Mouse (Mus musculus): Measurements from ENCODE around the gene Tmem39b. TPM values are rescaled to one million over a fixed set of nuclear protein-coding genes. Genes with fewer than 3 reads are reported as not detected.
"Not testable (repeated sequence)": the region's sequence is repeated elsewhere in the genome, so short reads cannot be mapped to it uniquely, and the experiment has no call there.

Gene Tmem39b
- polyA plus RNA-seq, 1 experiment from 2014 or later, result 20.0 TPM

GRCm38 (mm10) chr4:129709486-129710129, 13.0 kb upstream of the Tmem39b start:
- Histone ChIP-seq H3K4me3 (no peak overlapping the region), H3K4me1 (no peaks in the 10 kb centered on the region), H3K36me3 (replicated peaks) (peaks cover 100% of the 10 kb centered on the region), H3K27me3 (ENCODE audit: poor library complexity, severe bottlenecking) (no peaks in the 10 kb centered on the region), H3K9me3 (no peaks in the 10 kb centered on the region), H3K27ac (no peak overlapping the region)
- WGBS, result 92% methylated on average over 8 of the region's 8 CpGs
- no peak for DNase-seq (ENCODE audit: extremely low spot score, low spot score)

- Histone ChIP-seq H3K4me1 (peaks cover 15% of the 10 kb centered on the region), H3K27ac (no peak overlapping the region), H3K27me3 (ENCODE audit: poor library complexity, severe bottlenecking) (no peaks in the 10 kb centered on the region), H3K9me3 (no peaks in the 10 kb centered on the region), H3K36me3 (replicated peaks) (peaks cover 100% of the 10 kb centered on the region), H3K4me3 (no peak overlapping the region)
- no peak for DNase-seq (ENCODE audit: extremely low spot score, low spot score)
- 76% methylated on average over 3 of the region's 3 CpGs for WGBS
These were observed 10.1 kb upstream of the Tmem39b start for GRCm38 (mm10) chr4:129706750-129707149.

GRCm38 (mm10) chr4:129702454-129702853, 5.8 kb upstream of the Tmem39b start:
- WGBS, result 59% methylated on average over 11 of the region's 11 CpGs

GRCm38 (mm10) chr4:129701503-129702377, 5.1 kb upstream of the Tmem39b start:
- Histone ChIP-seq H3K4me3 (no peak overlapping the region), H3K27ac (peak overlapping the region; percentile 80), H3K36me3 (replicated peaks) (peaks cover 61% of the 10 kb centered on the region), H3K27me3 (ENCODE audit: poor library complexity, severe bottlenecking) (no peaks in the 10 kb centered on the region), H3K9me3 (no peaks in the 10 kb centered on the region), H3K4me1 (peaks cover 26% of the 10 kb centered on the region)
- DNase-seq (ENCODE audit: extremely low spot score, low spot score), result peak; percentile 82
- 58% methylated on average over 17 of the region's 17 CpGs for WGBS

More at GRCm38 (mm10) chr4:129702454-129702853, 5.8 kb upstream of the Tmem39b start:
- H3K27ac ChIP-seq, result peak overlapping the region; percentile 80; the same call in 1 of the 2 replicates
- H3K4me3 ChIP-seq, result no peak overlapping the region
- no peaks in the 10 kb centered on the region for H3K27me3 ChIP-seq (ENCODE audit: poor library complexity, severe bottlenecking)
- peaks cover 19% of the 10 kb centered on the region for H3K4me1 ChIP-seq
- H3K36me3 ChIP-seq (replicated peaks), result peaks cover 68% of the 10 kb centered on the region
- DNase-seq (ENCODE audit: extremely low spot score, low spot score), result no peak
- no peaks in the 10 kb centered on the region for H3K9me3 ChIP-seq

GRCm38 (mm10) chr4:129700661-129701060, 4.0 kb upstream of the Tmem39b start:
- peaks cover 51% of the 10 kb centered on the region for H3K36me3 ChIP-seq (replicated peaks)
- not testable (repeated sequence) for H3K27ac ChIP-seq

GRCm38 (mm10) chr4:129700216-129700615, 3.6 kb upstream of the Tmem39b start:
- no peak for DNase-seq (ENCODE audit: extremely low spot score, low spot score)
- H3K9me3 ChIP-seq, result no peaks in the 10 kb centered on the region
- H3K36me3 ChIP-seq (replicated peaks), result peaks cover 46% of the 10 kb centered on the region
- no peaks in the 10 kb centered on the region for H3K27me3 ChIP-seq (ENCODE audit: poor library complexity, severe bottlenecking)
- H3K27ac ChIP-seq, result no peak overlapping the region
- no peak overlapping the region for H3K4me3 ChIP-seq
- peaks cover 36% of the 10 kb centered on the region for H3K4me1 ChIP-seq
- 93% methylated on average over 1 of the region's 1 CpGs for WGBS

More at GRCm38 (mm10) chr4:129700661-129701060, 4.0 kb upstream of the Tmem39b start:
- H3K27me3 ChIP-seq (ENCODE audit: poor library complexity, severe bottlenecking); DNase-seq (ENCODE audit: extremely low spot score, low spot score); H3K4me3 ChIP-seq; H3K9me3 ChIP-seq: not testable (repeated sequence)
- peaks cover 32% of the 10 kb centered on the region for H3K4me1 ChIP-seq
- 95% methylated on average over 6 of the region's 6 CpGs for WGBS

- WGBS, result 86% methylated on average over 7 of the region's 7 CpGs
- H3K4me1 ChIP-seq, result peaks cover 30% of the 10 kb centered on the region
- H3K9me3 ChIP-seq, result no peaks in the 10 kb centered on the region
- no peak for DNase-seq (ENCODE audit: extremely low spot score, low spot score)
- H3K27ac ChIP-seq, result peak overlapping the region; percentile 98
- peak overlapping the region; percentile 79 for H3K4me3 ChIP-seq
- no peaks in the 10 kb centered on the region for H3K27me3 ChIP-seq (ENCODE audit: poor library complexity, severe bottlenecking)
- H3K36me3 ChIP-seq (replicated peaks), result peaks cover 37% of the 10 kb centered on the region
These were observed 553 bp upstream of the Tmem39b start for GRCm38 (mm10) chr4:129697191-129697590.

GRCm38 (mm10) chr4:129695815-129696157, 852 bp downstream of the Tmem39b start:
- DNase-seq (ENCODE audit: extremely low spot score, low spot score), result no peak
- Histone ChIP-seq H3K36me3 (replicated peaks) (peaks cover 38% of the 10 kb centered on the region), H3K4me3 (peak overlapping the region; percentile 79), H3K27ac (peak overlapping the region; percentile 98), H3K27me3 (ENCODE audit: poor library complexity, severe bottlenecking) (no peaks in the 10 kb centered on the region), H3K9me3 (no peaks in the 10 kb centered on the region), H3K4me1 (peaks cover 23% of the 10 kb centered on the region)
- 27% methylated on average over 6 of the region's 6 CpGs for WGBS

GRCm38 (mm10) chr4:129684531-129684930, 12.1 kb downstream of the Tmem39b start:
- H3K4me1 ChIP-seq, result no peaks in the 10 kb centered on the region
- H3K4me3 ChIP-seq, result no peak overlapping the region
- H3K27me3 ChIP-seq (ENCODE audit: poor library complexity, severe bottlenecking), result no peaks in the 10 kb centered on the region
- peaks cover 94% of the 10 kb centered on the region for H3K36me3 ChIP-seq (replicated peaks)
- DNase-seq (ENCODE audit: extremely low spot score, low spot score), result no peak
- 92% methylated on average over 6 of the region's 6 CpGs for WGBS
- no peaks in the 10 kb centered on the region for H3K9me3 ChIP-seq
- H3K27ac ChIP-seq, result no peak overlapping the region

- no peak for DNase-seq (ENCODE audit: extremely low spot score, low spot score)
These were observed 12.6 kb downstream of the Tmem39b start for GRCm38 (mm10) chr4:129683901-129684493.

GRCm38 (mm10) chr4:129681837-129682236, 14.8 kb downstream of the Tmem39b start:
- Histone ChIP-seq H3K27me3 (ENCODE audit: poor library complexity, severe bottlenecking) (no peaks in the 10 kb centered on the region), H3K4me1 (no peaks in the 10 kb centered on the region), H3K9me3 (no peaks in the 10 kb centered on the region), H3K4me3 (no peak overlapping the region), H3K27ac (no peak overlapping the region), H3K36me3 (replicated peaks) (peaks cover 94% of the 10 kb centered on the region)
- WGBS, result 94% methylated on average over 11 of the region's 11 CpGs
- DNase-seq (ENCODE audit: extremely low spot score, low spot score), result no peak

More at GRCm38 (mm10) chr4:129683901-129684493, 12.6 kb downstream of the Tmem39b start:
- no peak overlapping the region for H3K4me3 ChIP-seq
- WGBS, result 88% methylated on average over 11 of the region's 11 CpGs
- peaks cover 93% of the 10 kb centered on the region for H3K36me3 ChIP-seq (replicated peaks)
- no peaks in the 10 kb centered on the region for H3K4me1 ChIP-seq
- H3K27me3 ChIP-seq (ENCODE audit: poor library complexity, severe bottlenecking), result no peaks in the 10 kb centered on the region
- no peak overlapping the region for H3K27ac ChIP-seq
- no peaks in the 10 kb centered on the region for H3K9me3 ChIP-seq

- H3K9me3 ChIP-seq, result no peaks in the 10 kb centered on the region
- peaks cover 45% of the 10 kb centered on the region for H3K36me3 ChIP-seq (replicated peaks)
- peak overlapping the region; percentile 94 for H3K27ac ChIP-seq
- H3K4me1 ChIP-seq, result peaks cover 27% of the 10 kb centered on the region
- 11% methylated on average over 10 of the region's 10 CpGs for WGBS
- no peaks in the 10 kb centered on the region for H3K27me3 ChIP-seq (ENCODE audit: poor library complexity, severe bottlenecking)
- no peak for DNase-seq (ENCODE audit: extremely low spot score, low spot score)
- H3K4me3 ChIP-seq, result peak overlapping the region; percentile 98
These were observed 23.7 kb downstream of the Tmem39b start for GRCm38 (mm10) chr4:129672878-129673449.

Measured in forebrain, embryonic 10.5 days (tissue).